Mouse (Mus musculus): ENCODE measurements around the gene Tedc1. TPM values are rescaled to one million over a fixed set of nuclear protein-coding genes. Genes with fewer than 3 reads are reported as not detected.

Gene Tedc1
- total RNA-seq, 2 experiments from 2014 or later = 1.3 to 1.4 TPM

DNA sequence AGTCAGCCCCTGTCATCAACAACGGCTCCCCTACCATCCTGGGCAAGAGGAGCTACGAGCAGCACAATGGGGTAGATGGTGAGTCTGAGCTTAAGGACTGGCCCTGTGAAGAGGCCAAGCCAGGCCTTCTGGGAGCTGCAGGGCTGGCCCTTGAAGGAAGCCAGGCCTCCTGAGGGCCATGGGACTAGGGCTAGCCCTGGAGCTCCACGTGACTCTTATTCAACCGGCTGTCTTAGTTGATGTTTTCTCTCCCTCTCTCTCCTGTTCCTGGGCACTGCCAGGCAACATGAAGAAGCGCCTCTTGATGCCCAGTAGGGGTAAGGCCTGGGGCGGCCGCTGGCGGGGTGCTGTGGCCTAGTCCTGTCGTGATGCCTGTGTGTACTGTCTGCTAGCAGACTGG lies 23.0 kb upstream of the Tedc1 start:
- TF ChIP-seq CTCF (conservative IDR thresholded peaks at IDR 0.05) = no peak
- peak overlapping the region; percentile 69; the same call in 1 of the 2 replicates for H3K27ac ChIP-seq
- no peak overlapping the region for H3K4me3 ChIP-seq
- no peak for DNase-seq (ENCODE audit: low spot score in 2 of 2)

DNA sequence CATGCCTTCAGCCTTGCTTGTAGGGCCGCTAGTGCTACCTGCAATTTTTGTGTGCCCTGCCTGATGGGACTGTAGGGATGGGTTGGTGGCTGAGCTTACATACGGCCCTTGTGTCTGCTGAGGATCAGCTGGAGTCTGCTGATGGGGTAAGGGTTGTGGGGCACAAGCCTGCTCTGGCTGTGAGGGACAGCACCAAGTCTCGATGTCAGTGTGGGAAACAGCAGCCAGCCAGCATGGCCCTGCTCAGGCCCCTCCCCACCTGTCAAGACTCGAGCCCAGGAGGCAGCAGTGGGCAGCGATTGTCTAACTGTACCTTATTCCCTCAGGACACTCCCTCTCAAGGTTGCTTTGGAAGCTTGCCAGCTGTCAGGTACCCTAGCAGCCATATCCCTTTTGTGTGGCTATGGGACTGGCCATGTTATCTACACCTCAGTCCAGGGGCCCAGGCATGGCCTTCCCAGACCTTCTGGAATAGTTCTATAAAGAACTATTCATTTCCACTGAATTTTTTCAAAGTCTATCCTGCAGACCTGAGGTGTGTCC lies 22.3 kb upstream of the Tedc1 start:
- peak overlapping the region; percentile 69; the same call in 1 of the 2 replicates for H3K27ac ChIP-seq
- no peak for DNase-seq (ENCODE audit: low spot score in 2 of 2)
- no peak overlapping the region for H3K4me3 ChIP-seq
- no peak for TF ChIP-seq CTCF (conservative IDR thresholded peaks at IDR 0.05)

DNA sequence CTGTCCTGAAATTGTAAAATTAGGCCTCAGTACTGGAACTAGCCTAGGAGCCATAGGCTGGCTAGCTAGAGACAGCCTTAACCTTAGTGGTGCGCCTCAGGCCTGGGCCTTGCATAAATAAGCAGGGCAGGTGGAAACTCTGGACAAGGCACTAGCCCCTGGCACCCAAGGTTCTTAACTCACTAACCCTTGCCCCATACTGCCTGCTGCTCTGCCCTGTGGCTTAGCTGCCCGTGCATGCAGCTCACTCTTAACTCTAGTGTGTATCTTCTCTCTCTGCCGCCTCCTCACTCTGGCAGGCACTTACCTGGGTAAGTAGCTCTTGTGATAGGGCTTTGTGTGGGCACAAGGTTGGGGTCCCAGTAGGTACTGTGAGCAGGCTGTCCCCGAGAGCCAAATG lies 21.7 kb upstream of the Tedc1 start:
- Histone ChIP-seq H3K27ac (no peak overlapping the region), H3K4me3 (no peak overlapping the region)
- no peak for TF ChIP-seq CTCF (conservative IDR thresholded peaks at IDR 0.05)
- DNase-seq (ENCODE audit: low spot score in 2 of 2) = no peak

DNA sequence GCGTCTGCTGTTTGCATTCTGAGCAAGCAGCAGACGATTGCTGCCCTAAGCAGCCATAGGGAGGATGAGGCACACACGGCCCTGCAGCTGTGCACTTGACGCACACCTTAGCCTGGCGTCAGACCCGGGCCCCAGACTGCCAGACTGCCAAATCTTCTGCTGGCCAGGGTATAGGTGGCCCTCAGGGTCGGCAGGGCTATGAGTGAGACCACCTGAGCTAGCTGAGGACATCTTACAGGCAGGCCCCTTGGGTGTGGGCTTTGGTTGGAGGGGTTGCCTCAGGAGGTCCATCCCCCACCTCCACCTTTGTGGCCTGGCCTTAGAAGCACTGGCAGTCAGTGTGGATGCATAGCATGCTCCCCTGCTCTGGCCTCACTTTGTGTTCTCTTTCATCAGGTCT lies 20.8 kb upstream of the Tedc1 start:
- DNase-seq (ENCODE audit: low spot score in 2 of 2) = no peak
- TF ChIP-seq CTCF (conservative IDR thresholded peaks at IDR 0.05) = no peak
- H3K27ac ChIP-seq = no peak overlapping the region
- H3K4me3 ChIP-seq = no peak overlapping the region

DNA sequence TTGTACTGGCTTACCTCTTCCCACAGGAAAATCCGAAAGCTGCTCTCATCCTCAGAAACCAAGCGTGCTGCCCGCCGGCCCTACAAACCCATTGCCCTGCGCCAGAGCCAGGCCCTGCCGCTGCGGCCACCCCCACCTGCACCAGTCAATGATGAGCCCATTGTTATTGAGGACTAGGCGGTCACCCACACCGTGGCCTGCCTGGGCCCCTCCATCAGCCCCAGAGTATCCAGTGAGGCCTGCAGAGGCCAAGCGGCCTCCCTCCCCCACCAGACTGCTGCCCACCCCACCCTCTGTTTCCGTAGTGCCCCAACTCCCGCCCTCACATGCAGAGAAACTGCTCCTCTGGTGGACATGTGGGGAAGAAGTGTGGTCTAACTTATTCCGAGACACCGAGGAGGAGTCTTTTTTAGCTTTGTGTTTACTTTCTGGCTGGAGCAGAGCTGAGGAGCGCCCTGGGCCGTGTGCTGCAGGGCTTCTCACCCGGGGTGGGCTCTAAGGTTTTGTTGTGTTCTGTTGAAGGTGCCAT lies 19.7 kb upstream of the Tedc1 start:
- Histone ChIP-seq H3K4me3 (no peak overlapping the region), H3K27ac (no peak overlapping the region)
- TF ChIP-seq CTCF (conservative IDR thresholded peaks at IDR 0.05) = 0 out of 2 replicates have a peak, but pooled peaks have one; percentile 16
- DNase-seq (ENCODE audit: low spot score in 2 of 2) = no peak

DNA sequence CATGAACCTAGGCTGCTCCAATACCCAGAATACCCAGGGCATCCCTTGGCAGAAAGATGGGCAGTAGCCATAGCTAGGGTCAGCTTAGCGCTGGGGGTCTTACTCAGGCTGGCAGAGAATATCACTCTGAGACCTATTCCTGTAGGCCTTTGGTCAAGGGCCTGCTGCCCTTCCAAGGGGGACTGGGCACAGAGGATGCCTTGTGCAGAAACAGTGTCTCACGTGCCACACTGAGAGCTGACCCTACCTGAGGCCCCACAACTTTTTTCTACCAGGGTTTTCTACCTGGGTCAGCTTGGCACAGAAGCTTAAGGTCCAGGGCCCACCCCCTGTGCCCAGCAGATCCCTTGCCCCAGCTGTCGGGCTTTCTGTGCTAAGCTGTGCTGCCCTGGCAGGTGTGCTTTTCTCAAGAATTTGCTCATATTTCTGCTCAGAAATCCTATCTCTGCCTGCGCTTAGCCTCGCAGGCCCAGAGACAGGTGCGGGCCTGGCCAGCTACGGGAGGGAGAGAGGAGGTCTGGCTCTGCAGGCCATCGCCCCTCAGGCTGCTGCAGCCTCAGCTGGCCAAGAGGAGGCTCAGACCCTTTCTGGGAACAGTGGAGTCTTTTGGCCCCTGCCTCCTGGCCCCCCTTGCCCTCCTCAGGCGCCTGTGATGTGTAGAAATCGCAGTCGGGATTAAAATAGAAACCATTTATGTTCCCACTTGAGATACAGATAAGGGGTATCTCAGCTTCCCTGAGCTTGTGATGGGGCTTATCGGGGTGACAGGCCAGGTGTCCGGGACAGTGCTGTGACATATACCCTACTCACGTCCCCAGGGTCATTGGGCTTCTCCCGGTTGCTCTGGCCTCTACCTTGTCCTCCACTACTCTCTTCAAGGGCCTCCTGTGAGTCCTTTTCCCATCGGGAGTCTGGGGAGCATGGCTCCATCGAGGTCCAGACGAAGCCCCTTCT lies 18.7 kb upstream of the Tedc1 start:
- no peak overlapping the region for H3K27ac ChIP-seq
- no peak for DNase-seq (ENCODE audit: low spot score in 2 of 2)
- no peak overlapping the region for H3K4me3 ChIP-seq
- TF ChIP-seq CTCF (conservative IDR thresholded peaks at IDR 0.05) = no peak

DNA sequence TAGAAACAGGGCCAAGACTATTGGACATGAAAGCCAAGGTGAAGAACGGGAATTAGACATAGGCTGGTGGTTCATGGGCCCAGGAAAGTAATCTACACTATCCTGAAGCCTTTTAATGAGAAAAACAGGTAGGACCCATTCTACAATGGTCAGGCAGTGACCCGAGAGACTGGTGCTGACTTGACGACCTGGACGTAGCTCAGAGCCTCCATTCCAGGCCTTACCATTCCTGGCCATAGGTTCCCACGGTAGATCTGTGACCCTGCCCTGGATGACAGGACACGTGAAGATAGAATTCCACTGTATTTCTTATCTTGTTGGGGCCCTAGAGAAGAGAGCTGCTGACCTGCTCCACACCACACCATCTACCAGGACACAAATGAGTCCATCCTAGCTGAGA lies 17.9 kb upstream of the Tedc1 start:
- Histone ChIP-seq H3K4me3 (no peak overlapping the region), H3K27ac (no peak overlapping the region)
- no peak for TF ChIP-seq CTCF (conservative IDR thresholded peaks at IDR 0.05)
- no peak for DNase-seq (ENCODE audit: low spot score in 2 of 2)

DNA sequence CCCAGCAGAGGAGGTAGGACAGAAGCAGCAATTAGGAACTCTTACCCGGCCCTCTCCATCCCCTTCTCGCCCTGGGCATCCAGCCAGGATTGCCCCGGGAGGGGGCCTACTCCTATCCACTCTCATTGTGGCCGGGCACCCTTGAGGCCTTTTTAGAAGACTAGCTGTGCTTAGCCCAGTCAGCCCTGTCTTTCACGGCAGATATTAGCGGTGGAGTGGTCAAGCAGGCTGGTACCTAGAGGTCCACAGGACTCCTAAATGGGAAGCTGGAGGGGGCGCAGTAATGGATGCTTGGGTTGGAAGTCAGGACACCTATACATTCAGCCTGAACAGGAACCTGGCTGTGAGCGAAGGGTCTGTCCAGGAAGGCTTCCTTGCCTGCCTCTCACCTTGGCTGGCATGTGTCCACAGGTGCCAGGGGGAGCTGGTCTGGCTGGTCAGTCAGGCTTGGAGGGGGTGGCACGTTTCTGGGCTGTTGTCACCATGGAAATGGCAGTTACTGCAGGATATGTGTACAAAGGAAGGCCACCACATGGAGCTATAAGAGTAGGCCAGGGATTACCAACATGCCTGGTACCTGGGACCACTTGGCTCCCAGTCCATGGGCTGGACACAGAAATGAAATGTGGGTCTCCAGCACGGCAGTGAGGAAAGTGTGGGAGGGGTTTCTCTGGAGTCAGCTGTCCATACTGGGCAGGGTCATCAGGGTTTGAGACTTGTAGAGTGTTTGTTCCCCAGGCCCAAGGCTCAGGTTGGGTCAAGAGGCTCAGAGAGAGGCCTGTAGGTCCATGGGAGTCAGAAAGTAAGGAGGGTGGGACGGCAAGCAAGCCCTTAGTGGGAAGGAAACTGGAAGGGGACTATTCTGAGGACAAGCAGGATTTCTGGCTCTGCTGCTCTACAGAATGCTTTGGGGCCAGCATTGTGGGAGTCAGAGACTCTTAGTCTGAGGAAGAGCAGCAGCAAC lies 17.0 kb upstream of the Tedc1 start:
- H3K27ac ChIP-seq = peak overlapping the region; percentile 88
- peak overlapping the region; percentile 74 for H3K4me3 ChIP-seq
- no peak for DNase-seq (ENCODE audit: low spot score in 2 of 2)
- TF ChIP-seq CTCF (conservative IDR thresholded peaks at IDR 0.05) = no peak

DNA sequence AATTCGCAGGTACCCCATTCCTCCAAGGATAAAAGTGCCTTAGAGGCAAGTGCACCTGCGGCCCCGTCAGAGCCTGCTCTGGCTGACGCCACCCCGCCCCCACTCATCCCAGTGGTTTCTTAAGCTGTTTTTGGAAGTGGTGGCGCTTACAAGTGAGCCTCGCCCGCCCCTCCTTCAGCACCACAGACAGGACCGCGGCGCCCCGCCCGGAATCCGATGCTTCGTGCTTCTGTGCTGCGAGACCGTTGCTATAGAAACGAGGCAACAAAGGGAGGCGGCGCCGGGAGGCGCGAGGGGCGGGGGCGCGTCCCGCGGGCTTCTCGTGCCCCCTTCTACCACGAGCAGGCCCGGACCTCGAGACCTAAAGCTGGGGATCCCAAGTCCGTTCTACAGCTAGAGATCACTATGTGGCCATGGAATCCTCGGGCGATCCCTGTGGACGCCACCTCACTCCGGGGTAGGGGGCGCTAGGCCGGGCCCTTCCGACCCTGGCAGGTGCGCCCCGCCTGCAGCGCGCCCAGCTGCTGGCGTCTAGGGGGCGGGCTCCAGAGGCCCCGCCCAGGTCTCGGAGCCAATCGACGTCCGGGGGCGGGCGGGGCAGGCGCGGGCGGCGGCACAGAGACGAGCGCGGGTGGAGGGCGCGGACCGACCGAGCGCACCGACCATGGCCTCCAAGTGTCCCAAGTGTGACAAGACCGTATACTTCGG lies 16.2 kb upstream of the Tedc1 start, which contains the start of gene Crip2:
Gene Crip2, plus strand, starts transcription at position 329 of the 708 bp plus-strand sequence.
- Histone ChIP-seq H3K4me3 (peak within 1 kb of the TSS; percentile 74), H3K27ac (peak within 1 kb of the TSS; percentile 88)
- TF ChIP-seq CTCF (conservative IDR thresholded peaks at IDR 0.05) = peak; percentile 52
- DNase-seq (ENCODE audit: low spot score in 2 of 2) = peak; percentile 87 to 94

DNA sequence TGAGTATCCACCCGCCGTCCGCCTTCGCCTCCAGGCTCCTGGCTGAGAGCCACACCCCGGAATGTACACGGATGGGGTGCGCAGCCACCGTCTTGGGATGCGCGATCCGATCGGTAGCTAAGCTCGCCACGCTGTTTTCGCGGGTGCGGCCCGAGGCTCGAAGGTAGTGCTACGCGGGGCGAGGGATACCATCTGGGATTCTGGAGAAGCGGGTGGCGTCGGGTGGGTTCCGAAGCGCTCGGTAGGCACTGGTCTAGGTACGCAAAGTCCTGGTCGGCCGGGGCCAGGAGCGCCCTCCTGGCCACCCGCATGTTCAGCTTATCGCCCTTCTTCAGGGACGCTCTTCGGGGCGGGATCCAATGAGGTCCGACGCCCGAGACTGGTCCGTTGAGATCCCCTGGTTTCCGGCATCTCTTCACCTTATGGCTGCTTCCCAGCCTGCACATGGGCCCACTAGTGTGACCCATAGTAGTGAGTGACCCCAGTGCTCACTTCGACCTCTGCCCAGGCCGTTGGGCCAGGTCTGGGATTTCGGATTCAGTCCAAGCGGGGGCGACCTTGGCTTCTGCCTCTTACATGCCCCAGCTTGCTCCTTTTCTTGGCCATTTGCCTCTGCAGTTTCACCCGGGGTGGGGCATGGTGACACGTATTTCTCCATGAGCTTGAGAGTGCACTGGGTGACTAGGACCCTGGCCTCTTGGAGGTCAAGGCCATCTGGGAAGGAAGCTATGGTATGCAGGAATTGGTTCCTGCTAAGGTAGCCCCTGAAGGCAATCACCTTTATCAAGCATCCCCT lies 15.4 kb upstream of the Tedc1 start:
- no peak for DNase-seq (ENCODE audit: low spot score in 2 of 2)
- Histone ChIP-seq H3K4me3 (peak overlapping the region; percentile 74), H3K27ac (peak overlapping the region; percentile 88)
- TF ChIP-seq CTCF (conservative IDR thresholded peaks at IDR 0.05) = no peak

DNA sequence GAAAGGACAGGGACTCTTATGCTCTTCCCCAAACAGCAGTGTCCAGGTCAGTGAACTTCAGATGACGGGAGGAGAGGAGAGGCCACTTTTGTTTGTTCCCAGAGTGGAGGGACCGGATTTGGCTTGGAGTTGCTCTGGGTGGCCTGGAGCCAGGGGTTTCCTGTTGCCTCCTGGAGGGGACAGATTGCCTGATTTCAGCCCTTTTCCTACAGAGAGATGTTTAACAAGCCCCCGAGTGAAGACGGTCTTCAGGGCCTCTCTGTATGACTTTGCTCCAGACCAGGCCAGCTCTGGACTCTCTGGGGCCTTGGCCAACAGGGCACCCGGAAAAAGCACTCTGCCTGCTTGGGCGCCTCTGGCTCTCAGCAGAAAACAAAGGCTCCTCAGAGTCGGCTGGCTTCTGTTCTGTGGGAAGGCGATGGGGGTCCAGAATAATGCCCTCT lies 14.7 kb upstream of the Tedc1 start:
- TF ChIP-seq CTCF (conservative IDR thresholded peaks at IDR 0.05) = no peak
- DNase-seq (ENCODE audit: low spot score in 2 of 2) = peak in 1 of 2 experiments; percentile 66
- Histone ChIP-seq H3K4me3 (peak overlapping the region; percentile 74), H3K27ac (peak overlapping the region; percentile 88)

Data from layer of hippocampus, adult 2 months (tissue).